Mouse (Mus musculus): ENCODE data around the gene Hrc. TPM values are rescaled to one million over a fixed set of nuclear protein-coding genes. Genes with fewer than 3 reads are reported as not detected.
A peak's percentile ranks its signal among the peaks of the same experiment; 100 is the strongest.

Gene Hrc
- polyA plus RNA-seq, 1 experiment from 2014 or later: 0.65 TPM

DNA sequence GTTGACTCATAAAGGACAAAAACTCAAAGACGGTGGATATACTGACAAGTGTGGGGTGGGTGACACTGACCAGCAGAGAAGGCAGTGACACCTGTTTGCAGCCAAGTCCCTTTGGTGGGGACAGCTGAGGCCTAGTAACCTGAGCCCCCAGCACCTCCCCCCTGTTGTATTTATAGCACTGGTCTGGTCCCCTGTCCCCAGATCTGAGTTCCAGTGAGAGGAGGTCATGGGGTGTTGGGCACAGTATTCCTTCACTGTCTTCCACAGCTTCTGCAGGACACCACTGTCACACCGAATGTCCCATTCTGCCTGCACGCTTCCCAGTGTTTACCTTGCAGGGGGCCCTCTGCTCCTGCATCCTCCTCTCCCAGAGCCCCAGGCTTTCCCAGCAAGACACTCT is 485 bp upstream of the Hrc start:
- H3K9me3 ChIP-seq: no peaks in the 10 kb centered on the region
- H3K9ac ChIP-seq: no peak overlapping the region
- 39% methylated on average over 3 of the region's 3 CpGs for WGBS

GRCm38 (mm10) chr7:45336319-45336718 is 1.2 kb downstream of the Hrc start:
- no peak overlapping the region for H3K4me2 ChIP-seq
- 94% methylated on average over 4 of the region's 4 CpGs for WGBS
- no peak for ATAC-seq (ENCODE audit: low FRiP score, low read depth)
- H3K27ac ChIP-seq (replicated peaks): no peak overlapping the region
- no peak overlapping the region for H3K9ac ChIP-seq
- 0 out of 2 replicates have a peak, but pooled peaks cover 4% of the 10 kb centered on the region for H3K27me3 ChIP-seq
- no peaks in the 10 kb centered on the region for H3K36me3 ChIP-seq
- H3K4me1 ChIP-seq (replicated peaks): peaks cover 40% of the 10 kb centered on the region
- H3K9me3 ChIP-seq: no peaks in the 10 kb centered on the region
- no peak overlapping the region for H3K4me3 ChIP-seq

More for the DNA sequence above, 485 bp upstream of the Hrc start:
- ATAC-seq (ENCODE audit: low FRiP score, low read depth): no peak
- H3K36me3 ChIP-seq: no peaks in the 10 kb centered on the region
- H3K4me1 ChIP-seq (replicated peaks): peaks cover 31% of the 10 kb centered on the region
- H3K27me3 ChIP-seq: 0 out of 2 replicates have a peak, but pooled peaks cover 4% of the 10 kb centered on the region
- no peak overlapping the region for H3K27ac ChIP-seq (replicated peaks)
- no peak overlapping the region for H3K4me2 ChIP-seq
- no peak overlapping the region for H3K4me3 ChIP-seq

DNA sequence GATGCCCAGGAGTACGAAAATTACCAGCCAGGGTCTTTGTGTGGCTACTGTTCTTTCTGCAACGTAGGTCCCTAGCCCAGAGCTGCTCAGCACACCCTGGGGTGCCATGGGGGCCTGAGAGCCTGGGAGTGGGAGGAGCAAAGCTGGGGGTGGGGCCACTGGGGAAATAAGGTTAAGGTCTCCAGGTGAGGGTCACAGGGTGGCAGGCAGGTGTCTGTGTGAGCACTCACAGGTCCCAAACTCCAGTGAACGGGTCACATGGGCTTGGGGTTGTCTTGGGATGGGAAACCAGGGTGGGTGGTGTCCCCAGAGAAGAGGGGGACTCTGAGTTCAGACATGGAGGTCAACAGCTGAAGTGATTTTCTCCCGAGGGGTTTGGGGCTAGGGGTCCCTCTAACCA is 2.4 kb downstream of the Hrc start:
- no peaks in the 10 kb centered on the region for H3K9me3 ChIP-seq
- H3K9ac ChIP-seq: no peak overlapping the region
- no peaks in the 10 kb centered on the region for H3K36me3 ChIP-seq
- no peak for ATAC-seq (ENCODE audit: low FRiP score, low read depth)
- H3K27ac ChIP-seq (replicated peaks): no peak overlapping the region
- no peak overlapping the region for H3K4me2 ChIP-seq
- WGBS: 11% methylated on average over 4 of the region's 4 CpGs
- peaks cover 36% of the 10 kb centered on the region for H3K4me1 ChIP-seq (replicated peaks)
- no peak overlapping the region for H3K4me3 ChIP-seq
- 0 out of 2 replicates have a peak, but pooled peaks cover 4% of the 10 kb centered on the region for H3K27me3 ChIP-seq

DNA sequence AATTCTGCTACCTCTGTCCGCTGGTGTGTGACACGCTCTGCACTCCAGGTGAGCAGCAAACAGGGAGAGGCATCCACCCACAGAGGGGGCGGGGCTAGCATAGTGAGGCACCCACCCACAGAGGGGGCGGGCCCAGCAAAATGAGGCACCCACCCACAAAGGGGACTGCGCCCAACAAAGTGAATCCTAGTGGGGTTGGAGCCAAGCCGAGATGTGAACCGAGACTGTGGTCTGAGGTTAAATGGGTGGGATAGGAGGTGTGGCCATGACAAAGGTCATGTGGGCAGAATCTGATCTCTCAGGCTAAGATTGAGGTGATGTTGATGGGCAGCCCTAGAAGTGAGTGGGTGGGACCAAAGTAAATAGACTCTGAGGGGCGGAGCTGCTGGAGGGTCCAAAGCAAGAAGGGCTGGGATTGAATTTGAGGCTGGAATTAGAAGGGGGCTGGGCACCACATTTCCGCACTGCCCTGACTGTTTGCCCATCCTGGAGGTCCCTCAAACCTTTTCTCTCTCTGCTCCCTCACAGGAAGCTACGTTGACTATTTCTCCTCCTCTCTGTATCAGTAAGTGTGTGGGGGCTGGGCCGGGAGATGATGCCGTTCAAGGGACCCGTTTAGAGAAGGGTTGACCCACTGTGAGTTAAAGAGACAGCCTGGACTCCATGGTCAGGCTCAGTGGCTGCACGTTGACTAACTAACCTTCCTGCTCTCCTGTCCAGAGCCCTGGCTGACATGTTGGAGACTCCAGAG is 3.2 kb downstream of the Hrc start:
- ATAC-seq (ENCODE audit: low FRiP score, low read depth): no peak
- Histone ChIP-seq H3K4me1 (replicated peaks) (peaks cover 29% of the 10 kb centered on the region), H3K36me3 (no peaks in the 10 kb centered on the region), H3K27ac (replicated peaks) (peak overlapping the region; percentile 30; the same call in 1 of the 2 replicates), H3K9me3 (no peaks in the 10 kb centered on the region), H3K27me3 (0 out of 2 replicates have a peak, but pooled peaks cover 4% of the 10 kb centered on the region), H3K4me3 (no peak overlapping the region), H3K9ac (no peak overlapping the region), H3K4me2 (peak overlapping the region; percentile 75; the same call in 1 of the 2 replicates)
- 4% methylated on average over 14 of the region's 14 CpGs for WGBS

GRCm38 (mm10) chr7:45339410-45340065 is 4.4 kb downstream of the Hrc start:
- Histone ChIP-seq H3K4me2 (peak overlapping the region; percentile 75), H3K9me3 (no peaks in the 10 kb centered on the region), H3K27me3 (0 out of 2 replicates have a peak, but pooled peaks cover 4% of the 10 kb centered on the region), H3K4me3 (peak overlapping the region; percentile 44), H3K4me1 (replicated peaks) (peaks cover 28% of the 10 kb centered on the region), H3K36me3 (no peaks in the 10 kb centered on the region; the same call in 1 of the 2 replicates), H3K27ac (replicated peaks) (peak overlapping the region; percentile 53; the same call in 1 of the 2 replicates), H3K9ac (peak overlapping the region; percentile 53)
- 3% methylated on average over 37 of the region's 39 CpGs for WGBS
- peak; percentile 70 for ATAC-seq (ENCODE audit: low FRiP score, low read depth)

- Histone ChIP-seq H3K9ac (peak overlapping the region; percentile 53; the same call in 1 of the 2 replicates), H3K4me3 (peak overlapping the region; percentile 44), H3K27ac (replicated peaks) (no peak overlapping the region), H3K27me3 (0 out of 2 replicates have a peak, but pooled peaks cover 4% of the 10 kb centered on the region), H3K4me1 (replicated peaks) (peaks cover 24% of the 10 kb centered on the region), H3K36me3 (peaks cover 5% of the 10 kb centered on the region), H3K9me3 (no peaks in the 10 kb centered on the region), H3K4me2 (peak overlapping the region; percentile 75)
- WGBS: 7% methylated on average over 11 of the region's 11 CpGs
- ATAC-seq (ENCODE audit: low FRiP score, low read depth): peak; percentile 12; the same call in 1 of the 2 replicates
Observed at GRCm38 (mm10) chr7:45340066-45340442, 5.0 kb downstream of the Hrc start.

DNA sequence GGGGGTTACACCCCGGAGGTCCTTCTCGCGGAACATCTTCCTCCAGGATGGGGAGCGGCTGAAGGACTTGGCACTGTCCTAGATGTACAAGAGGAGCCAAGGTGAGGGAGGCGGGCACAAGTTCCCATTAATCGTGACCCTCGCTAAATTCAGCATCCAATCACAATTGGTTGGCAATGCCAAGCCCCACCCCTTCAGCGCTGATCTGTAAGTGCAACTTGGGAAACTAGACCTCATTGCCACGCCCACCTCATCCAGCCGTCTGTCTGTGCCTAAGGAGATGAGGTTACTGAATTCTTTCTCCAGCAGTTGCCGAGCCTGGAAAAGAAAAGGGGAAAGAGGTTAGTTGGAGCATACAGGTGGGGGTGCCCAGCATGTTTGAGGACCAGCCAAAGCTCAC is 5.6 kb downstream of the Hrc start:
- Histone ChIP-seq H3K4me2 (peak overlapping the region; percentile 75), H3K4me1 (replicated peaks) (peaks cover 24% of the 10 kb centered on the region), H3K4me3 (0 out of 2 replicates have a peak overlapping the region, but pooled peaks have one; percentile 44), H3K27me3 (0 out of 2 replicates have a peak, but pooled peaks cover 4% of the 10 kb centered on the region), H3K9ac (no peak overlapping the region), H3K36me3 (peaks cover 11% of the 10 kb centered on the region), H3K27ac (replicated peaks) (no peak overlapping the region), H3K9me3 (no peaks in the 10 kb centered on the region)
- ATAC-seq (ENCODE audit: low FRiP score, low read depth): no peak
- 11% methylated on average over 11 of the region's 11 CpGs for WGBS

- WGBS: 8% methylated on average over 8 of the region's 8 CpGs
- no peak for ATAC-seq (ENCODE audit: low FRiP score, low read depth)
- Histone ChIP-seq H3K27me3 (0 out of 2 replicates have a peak, but pooled peaks cover 4% of the 10 kb centered on the region), H3K9me3 (no peaks in the 10 kb centered on the region), H3K9ac (no peak overlapping the region), H3K27ac (replicated peaks) (no peak overlapping the region), H3K36me3 (peaks cover 18% of the 10 kb centered on the region), H3K4me1 (replicated peaks) (peaks cover 24% of the 10 kb centered on the region), H3K4me2 (peak overlapping the region; percentile 75; the same call in 1 of the 2 replicates), H3K4me3 (no peak overlapping the region)
Observed at GRCm38 (mm10) chr7:45341303-45341702, 6.2 kb downstream of the Hrc start.

DNA sequence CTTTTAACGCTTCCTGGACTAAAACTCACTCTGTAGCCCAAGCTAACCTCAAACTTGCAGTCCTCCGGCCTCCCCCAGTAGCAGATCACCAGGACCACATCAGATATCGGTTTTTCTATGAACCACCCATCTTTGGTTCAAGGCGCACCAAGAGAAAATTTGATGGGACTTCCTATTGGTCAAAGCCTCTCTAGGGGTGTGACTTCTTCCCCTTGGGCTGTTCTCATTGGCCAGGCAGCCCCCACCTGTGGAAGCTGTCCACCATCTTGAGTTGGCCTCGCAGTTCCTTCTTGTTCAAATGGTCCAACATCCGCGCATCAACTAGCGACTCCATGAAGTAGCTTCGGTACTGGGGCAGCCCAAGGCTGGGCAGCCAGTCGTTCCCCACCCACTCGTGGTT is 7.0 kb downstream of the Hrc start:
- Histone ChIP-seq H3K4me2 (no peak overlapping the region), H3K27ac (replicated peaks) (no peak overlapping the region), H3K4me3 (no peak overlapping the region), H3K4me1 (replicated peaks) (peaks cover 24% of the 10 kb centered on the region), H3K9me3 (no peaks in the 10 kb centered on the region), H3K9ac (no peak overlapping the region), H3K36me3 (peaks cover 24% of the 10 kb centered on the region), H3K27me3 (0 out of 2 replicates have a peak, but pooled peaks cover 4% of the 10 kb centered on the region)
- 91% methylated on average over 11 of the region's 11 CpGs for WGBS
- no peak for ATAC-seq (ENCODE audit: low FRiP score, low read depth)

- Histone ChIP-seq H3K4me3 (no peak overlapping the region), H3K9me3 (no peaks in the 10 kb centered on the region), H3K4me1 (replicated peaks) (peaks cover 20% of the 10 kb centered on the region), H3K27ac (replicated peaks) (no peak overlapping the region), H3K27me3 (no peaks in the 10 kb centered on the region), H3K9ac (no peak overlapping the region), H3K36me3 (peaks cover 39% of the 10 kb centered on the region), H3K4me2 (no peak overlapping the region)
- ATAC-seq (ENCODE audit: low FRiP score, low read depth): no peak
- WGBS: 33% methylated on average over 13 of the region's 13 CpGs
Observed at GRCm38 (mm10) chr7:45343543-45343942, 8.5 kb downstream of the Hrc start.

DNA sequence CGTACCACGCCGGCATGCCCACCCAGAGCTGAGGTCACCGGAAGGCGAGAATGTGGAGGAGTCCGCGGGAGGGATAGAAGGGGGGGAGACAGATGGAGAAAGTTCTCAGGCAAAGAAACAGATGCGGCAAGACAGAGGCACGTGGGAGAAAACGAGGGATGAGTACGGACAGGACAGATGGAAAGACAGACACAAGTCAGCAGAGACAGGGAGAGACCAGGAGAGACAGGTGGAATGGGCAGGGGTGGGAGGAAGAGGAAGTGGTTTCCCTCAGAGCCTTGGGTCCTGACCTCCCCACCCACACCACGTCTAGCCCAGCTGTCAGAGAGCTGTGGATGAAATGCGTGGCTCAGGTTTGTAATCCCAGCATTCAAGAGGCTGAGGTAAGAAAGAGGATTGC is 11.8 kb downstream of the Hrc start:
- no peak overlapping the region for H3K9ac ChIP-seq
- no peak for ATAC-seq (ENCODE audit: low FRiP score, low read depth)
- H3K36me3 ChIP-seq: peaks cover 60% of the 10 kb centered on the region
- H3K27me3 ChIP-seq: no peaks in the 10 kb centered on the region
- H3K4me2 ChIP-seq: no peak overlapping the region
- H3K4me3 ChIP-seq: no peak overlapping the region
- no peak overlapping the region for H3K27ac ChIP-seq (replicated peaks)
- H3K4me1 ChIP-seq (replicated peaks): no peaks in the 10 kb centered on the region
- WGBS: 81% methylated on average over 13 of the region's 13 CpGs
- H3K9me3 ChIP-seq: no peaks in the 10 kb centered on the region

- H3K4me1 ChIP-seq (replicated peaks): no peaks in the 10 kb centered on the region
- H3K4me2 ChIP-seq: no peak overlapping the region
- no peak overlapping the region for H3K9ac ChIP-seq
- H3K36me3 ChIP-seq: peaks cover 69% of the 10 kb centered on the region
- H3K27ac ChIP-seq (replicated peaks): no peak overlapping the region
- no peaks in the 10 kb centered on the region for H3K9me3 ChIP-seq
- no peak overlapping the region for H3K4me3 ChIP-seq
- WGBS: 32% methylated on average over 5 of the region's 5 CpGs
- ATAC-seq (ENCODE audit: low FRiP score, low read depth): no peak
- H3K27me3 ChIP-seq: no peaks in the 10 kb centered on the region
Observed at GRCm38 (mm10) chr7:45353041-45353440, 18.0 kb downstream of the Hrc start.
